Mouse (Mus musculus) cerebellum, adult 2 months (tissue): ENCODE measurements at regions not wholly inside any gene's neighbourhood (a gene's known extent, or its start where the extent isn't known, plus 50 kb on each side); places are given as distances from the start of the nearest gene placed in this dataset.

ENCODE experiments used
- CTCF ChIP-seq: fragments of 200-500 bp; IDR thresholded peaks from 2 replicates; pipeline ENCODE4 v1.5.1; 2011; ENCODE audit warnings: low read depth, mild to moderate bottlenecking, control low read depth, low read length, moderate library complexity, borderline replicate concordance; ENCODE audit not compliant: insufficient read depth
- POLR2A ChIP-seq: fragments of 200-500 bp; IDR thresholded peaks from 2 replicates; pipeline ENCODE4 v1.6.1; 2011; ENCODE audit warnings: low read length, control low read depth, borderline replicate concordance; ENCODE audit not compliant: insufficient read depth

DNA sequence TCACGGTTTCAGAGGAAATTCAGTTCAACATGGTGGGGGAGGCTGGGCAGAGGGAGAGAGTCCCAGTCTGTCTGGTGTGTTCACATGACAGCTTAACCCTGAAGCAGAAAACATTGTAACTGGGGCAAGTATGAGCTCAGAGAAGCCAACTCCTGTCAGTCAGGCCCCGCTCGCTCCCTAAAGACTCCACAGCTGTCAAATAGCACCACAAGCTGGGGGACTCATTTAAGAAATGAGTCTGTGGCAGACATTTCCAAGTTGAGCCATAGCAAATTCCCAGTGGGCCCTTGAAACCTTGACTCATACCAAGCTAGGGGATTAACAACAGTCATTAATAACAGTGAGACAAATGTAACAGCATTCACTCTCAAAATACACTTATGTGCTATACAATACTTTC, 160.4 kb downstream of the Tomm20 start:
- no peak for TF ChIP-seq CTCF
- TF ChIP-seq POLR2A, result no peak
